Mouse (Mus musculus) embryo, embryonic 10.5 days (tissue): ENCODE measurements around the gene Il4.

Experiments
- DNase-seq: peaks from one replicate; pipeline ENCODE4 v3.0.0-alpha.2; 2015; ENCODE audit warnings: low spot score

Gene Il4

GRCm38 (mm10) chr11:53624124-53624523 lies 5.7 kb upstream of the Il4 start:
- DNase-seq = no peak

GRCm38 (mm10) chr11:53623573-53623972 lies 5.1 kb upstream of the Il4 start:
- no peak for DNase-seq

- DNase-seq = no peak
Observed at GRCm38 (mm10) chr11:53622440-53622806, 4.0 kb upstream of the Il4 start.

GRCm38 (mm10) chr11:53621582-53622439 lies 3.3 kb upstream of the Il4 start:
- no peak for DNase-seq

DNA sequence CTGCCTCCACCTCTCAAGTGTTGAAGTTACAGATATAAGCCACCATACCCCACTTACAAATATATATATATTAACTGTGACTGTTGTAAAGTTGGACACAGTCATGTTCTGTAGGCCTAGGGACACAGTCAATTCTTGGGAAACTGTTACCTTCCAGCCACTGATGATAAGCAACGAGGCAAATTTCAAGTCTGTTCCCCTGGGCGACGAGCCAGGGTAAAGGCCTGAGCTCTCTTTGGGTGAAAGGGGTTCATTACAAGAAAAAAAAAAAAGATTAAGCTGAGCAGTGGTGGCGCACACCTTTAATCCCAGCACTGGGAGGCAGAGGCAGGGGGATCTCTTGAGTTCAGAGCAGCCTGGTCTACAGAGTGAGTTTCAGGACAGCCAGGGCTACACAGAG lies 1.6 kb upstream of the Il4 start:
- no peak for DNase-seq

DNA sequence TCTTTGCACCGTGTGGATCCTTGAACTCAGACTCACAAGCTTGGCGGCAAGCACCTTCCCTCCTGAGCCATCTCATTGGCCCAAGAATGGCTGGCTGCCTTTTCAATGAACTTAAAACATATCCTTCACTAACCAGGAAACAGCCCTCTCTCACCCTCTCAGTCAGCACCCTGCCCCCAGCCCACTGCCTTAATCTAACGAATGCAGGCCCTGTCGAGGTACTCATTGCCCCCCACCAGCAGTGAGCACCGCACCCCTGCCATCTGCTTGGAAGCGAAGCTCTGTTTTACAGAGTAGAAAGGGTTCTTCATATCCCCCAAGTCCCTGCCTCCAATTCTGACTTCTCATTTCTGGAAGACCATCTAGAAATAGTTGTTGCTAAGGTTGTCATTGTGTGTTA lies 959 bp upstream of the Il4 start:
- no peak for DNase-seq

DNA sequence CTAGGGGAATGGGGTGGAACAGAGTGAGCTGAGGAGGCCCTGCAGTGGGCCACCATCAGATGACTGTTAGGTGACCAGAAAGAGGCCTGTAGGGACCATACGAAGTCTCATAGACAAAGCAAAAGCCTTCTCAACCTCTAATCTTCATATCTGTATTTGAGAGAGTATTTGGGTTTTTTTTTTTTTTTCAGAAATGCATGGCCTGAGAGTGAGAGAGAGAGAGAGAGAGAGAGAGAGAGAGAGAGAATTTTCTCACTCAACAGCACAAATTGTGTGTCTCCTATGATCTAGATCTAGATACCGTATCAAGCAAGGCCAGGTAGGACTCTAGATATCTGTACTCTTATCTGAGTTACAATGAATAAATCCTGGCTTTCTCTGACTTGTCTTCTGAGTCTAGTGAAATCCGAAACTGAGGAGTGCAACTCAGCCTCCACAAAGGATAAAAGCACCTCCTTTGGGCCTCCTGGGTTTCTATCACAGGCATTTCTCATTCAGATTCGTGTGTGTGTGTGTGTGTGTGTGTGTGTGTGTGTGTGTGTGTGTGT lies 833 bp downstream of the Il4 start:
- no peak for DNase-seq

- no peak for DNase-seq
Observed at GRCm38 (mm10) chr11:53616748-53617558, 1.5 kb downstream of the Il4 start.

GRCm38 (mm10) chr11:53615575-53615974 lies 2.9 kb downstream of the Il4 start:
- no peak for DNase-seq

DNA sequence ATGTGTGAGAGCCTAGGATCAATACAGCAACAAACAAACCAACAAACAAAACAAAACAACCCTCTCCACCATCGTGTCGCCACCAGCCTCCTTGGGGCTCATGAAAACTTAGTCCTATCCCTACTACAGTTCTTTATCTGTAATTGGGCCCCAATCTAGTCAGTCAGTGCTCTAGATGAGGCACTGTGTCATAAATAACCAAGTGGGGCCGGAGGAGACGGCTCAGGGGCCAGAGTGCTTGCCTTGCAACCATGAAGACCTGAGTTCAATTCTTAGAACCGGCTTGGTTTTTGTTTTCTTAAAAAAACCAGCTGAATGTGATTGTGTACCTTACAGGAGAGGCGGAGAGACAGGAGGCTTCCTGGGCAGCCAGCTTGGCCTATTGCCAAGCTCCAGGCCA lies 3.3 kb downstream of the Il4 start:
- no peak for DNase-seq

DNA sequence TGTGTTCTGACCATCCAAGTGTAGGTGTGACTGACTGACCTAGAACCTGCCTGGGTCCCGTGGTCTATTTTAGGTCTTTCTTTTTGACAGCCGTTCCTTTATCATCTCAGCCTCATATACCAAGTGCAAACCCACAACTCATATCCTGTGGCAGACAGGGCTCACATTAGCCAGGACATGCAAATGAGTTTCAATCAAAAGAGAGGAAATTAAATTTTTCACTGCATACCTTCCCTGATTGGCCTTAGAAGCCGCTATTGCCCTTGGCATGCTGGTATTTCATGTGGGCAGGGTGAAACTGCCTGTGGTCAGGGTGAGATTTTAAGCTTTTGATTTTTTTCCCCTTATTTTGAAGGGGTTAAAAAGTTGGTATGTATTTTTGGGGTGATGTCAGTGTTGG lies 8.8 kb downstream of the Il4 start:
- DNase-seq = no peak

DNA sequence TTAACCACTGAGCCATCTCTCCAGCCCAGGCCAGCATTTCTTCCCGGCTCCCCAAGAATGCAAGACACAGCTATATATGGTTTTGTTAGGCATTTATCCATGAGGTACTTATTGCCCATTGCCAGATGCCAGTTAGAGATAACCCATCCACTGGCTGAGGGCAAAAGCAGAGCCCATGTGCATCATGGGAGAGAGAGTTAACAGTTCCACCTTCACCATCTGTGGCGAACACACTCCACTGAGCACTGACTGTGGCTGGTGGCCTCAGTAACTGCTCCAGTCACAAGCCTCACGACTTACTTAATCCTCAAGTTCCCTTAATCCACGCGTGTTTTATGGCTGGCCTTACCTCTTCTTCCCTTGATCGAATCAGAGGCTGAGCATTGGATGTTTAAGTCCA lies 9.2 kb downstream of the Il4 start:
- no peak for DNase-seq

GRCm38 (mm10) chr11:53605609-53606008 lies 12.9 kb downstream of the Il4 start:
- no peak for DNase-seq

DNA sequence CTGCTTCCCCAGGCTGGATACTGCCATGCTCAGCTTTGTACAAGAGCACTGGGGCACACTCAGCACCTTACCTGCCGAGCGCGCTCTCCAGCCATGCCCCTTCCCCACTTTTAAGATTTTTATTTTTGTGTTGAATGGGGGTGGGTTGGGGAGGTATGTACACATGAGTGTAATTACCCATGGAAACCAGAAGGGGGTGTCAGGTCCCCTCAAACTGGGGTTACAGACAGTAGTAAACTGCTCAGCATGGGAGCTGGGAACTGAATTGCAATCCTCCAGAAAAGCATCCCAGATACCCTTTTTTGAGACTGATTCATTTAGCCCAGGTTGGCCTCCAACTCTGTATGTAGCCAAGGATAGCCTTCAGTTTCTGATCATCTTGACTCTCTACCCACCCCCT lies 13.5 kb downstream of the Il4 start:
- no peak for DNase-seq

DNA sequence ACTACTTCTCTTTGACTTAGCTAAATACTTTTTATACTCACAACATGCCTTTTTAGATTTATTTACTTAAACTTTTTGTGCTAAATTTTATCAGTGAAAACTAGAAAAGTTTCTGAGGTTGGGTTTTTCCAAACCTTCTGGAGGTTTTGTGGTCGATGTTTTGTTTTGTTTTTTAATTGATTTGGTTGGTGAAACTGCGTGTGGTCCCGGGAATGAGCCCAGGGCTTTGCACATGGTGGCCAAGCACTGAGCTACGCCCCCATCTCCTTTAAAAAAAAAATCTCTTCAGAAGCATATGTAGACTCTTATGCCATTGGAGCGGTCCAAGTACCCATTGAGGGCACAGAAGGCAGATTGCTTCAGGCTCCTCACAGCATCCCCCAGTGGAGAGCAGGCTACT lies 27.4 kb downstream of the Il4 start:
- no peak for DNase-seq

DNA sequence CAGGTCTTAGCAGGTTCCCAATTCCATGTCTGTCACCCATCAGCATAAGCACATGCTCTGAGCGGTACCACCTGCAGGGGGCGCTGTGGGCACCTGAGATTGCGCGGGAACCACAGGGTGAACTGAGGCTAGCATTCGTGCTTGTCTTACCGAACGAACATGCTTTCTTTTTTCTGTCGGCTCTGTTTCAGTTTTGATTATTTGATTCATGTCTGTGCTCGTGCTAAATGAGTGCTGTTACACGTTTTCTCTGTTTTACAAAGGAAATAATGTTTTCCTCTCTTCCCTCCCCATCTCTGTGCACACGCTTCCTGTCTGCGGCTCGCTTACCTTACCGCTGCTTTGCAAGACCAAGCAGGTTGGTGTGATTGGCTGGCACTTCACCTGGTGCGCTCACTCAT lies 28.1 kb downstream of the Il4 start:
- peak; percentile 66 for DNase-seq

GRCm38 (mm10) chr11:53588279-53588678 lies 30.2 kb downstream of the Il4 start:
- DNase-seq = no peak

GRCm38 (mm10) chr11:53585510-53585909 lies 33.0 kb downstream of the Il4 start:
- no peak for DNase-seq

DNA sequence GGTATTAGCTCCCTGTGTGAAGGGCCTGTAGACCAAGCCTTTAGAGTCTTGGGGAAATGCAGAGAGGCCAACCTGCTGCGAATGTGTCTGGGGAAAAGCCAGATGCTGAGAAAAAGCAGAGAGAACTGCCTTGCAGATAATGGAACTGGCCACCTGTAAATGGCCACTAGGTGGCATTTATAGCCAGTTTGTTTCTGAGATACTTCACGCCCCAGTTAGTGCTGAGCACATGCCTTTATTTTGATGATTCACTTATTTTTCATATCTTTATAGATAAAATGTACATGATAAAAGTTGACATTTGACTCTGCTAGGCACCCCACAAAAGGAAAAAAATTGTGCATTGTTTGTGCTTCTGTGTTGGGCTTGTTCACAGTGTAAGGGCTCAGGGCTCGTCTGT lies 33.6 kb downstream of the Il4 start:
- peak; percentile 67 for DNase-seq

- peak; percentile 22 for DNase-seq
Observed at GRCm38 (mm10) chr11:53583151-53583550, 35.3 kb downstream of the Il4 start.

GRCm38 (mm10) chr11:53580562-53580961 lies 37.9 kb downstream of the Il4 start:
- no peak for DNase-seq

- DNase-seq = peak; percentile 99
Observed at GRCm38 (mm10) chr11:53567224-53568014, 51.0 kb downstream of the Il4 start, which contains the start of gene Kif3a. TSS of gene Kif3a (plus strand) at chr11:53567379.
